Mouse (Mus musculus) liver, embryonic 11.5 days (tissue): ENCODE data around the gene Hecw2. TPM values are rescaled to one million over a fixed set of nuclear protein-coding genes. Genes with fewer than 3 reads are reported as not detected.

ENCODE experiments used
- ATAC-seq: fragments of 200-750 bp; cut with Nextera tagmentation; replicated peaks from 2 replicates; pipeline ENCODE4 v1.8.0; 2017; ENCODE audit warnings: moderate number of reproducible peaks, mild to moderate bottlenecking, moderate TSS enrichment, moderate library complexity; ENCODE audit not compliant: low FRiP score
- DNase-seq: peaks from one replicate; pipeline ENCODE4 v3.0.0-alpha.2; 2017; ENCODE audit warnings: low spot score
- H3K27ac ChIP-seq: fragments of 300-500 bp; sonication (generic); 2 replicates; pipeline ENCODE4 v1.5.1; 2014; ENCODE audit warnings: mild to moderate bottlenecking, low read depth, low read length, control low read depth
- H3K27me3 ChIP-seq: fragments of 300-500 bp; sonication (generic); replicated peaks from 2 replicates; pipeline ENCODE4 v1.6.1; 2014; ENCODE audit warnings: low read length, mixed read lengths; ENCODE audit not compliant: control insufficient read depth, insufficient read depth
- H3K36me3 ChIP-seq: fragments of 300-500 bp; sonication (generic); 2 replicates; pipeline ENCODE4 v1.6.1; 2014; ENCODE audit warnings: mild to moderate bottlenecking, low read length, moderate library complexity, mixed read lengths; ENCODE audit not compliant: control insufficient read depth, insufficient read depth
- H3K4me1 ChIP-seq: fragments of 300-500 bp; sonication (generic); replicated peaks from 2 replicates; pipeline ENCODE4 v1.6.1; 2014; ENCODE audit warnings: low read length, mixed read lengths; ENCODE audit not compliant: control insufficient read depth, insufficient read depth
- H3K4me2 ChIP-seq: fragments of 300-500 bp; sonication (generic); 2 replicates; pipeline ENCODE4 v1.6.1; 2014; ENCODE audit warnings: mild to moderate bottlenecking, control low read depth, moderate library complexity
- H3K4me3 ChIP-seq: fragments of 300-500 bp; sonication (generic); 2 replicates; pipeline ENCODE4 v1.5.1; 2014; ENCODE audit warnings: low read depth, low read length, control low read depth
- H3K9ac ChIP-seq: fragments of 300-500 bp; sonication (generic); 2 replicates; pipeline ENCODE4 v1.6.1; 2014; ENCODE audit warnings: low read depth, low read length, control low read depth
- H3K9me3 ChIP-seq: fragments of 300-500 bp; sonication (generic); 2 replicates; pipeline ENCODE4 v1.6.1; 2016; ENCODE audit warnings: low read length, inconsistent platforms, mixed read lengths; ENCODE audit not compliant: control insufficient read depth
- WGBS: fragments of 180-500 bp; shearing (Covaris S2); extraction: QIAGEN DNeasy Blood & Tissue Kit; methylation state at CpG from one replicate; pipeline ENCODE4 v1.1.7; 2014; 5-methylcytosine and 5-hydroxymethylcytosine counted together
- polyA plus RNA-seq: library from polyadenylated mRNA; unstranded; fragments of >200 nt; fragmentation: Nextera tagmentation; extraction: Ambion mirVana; gene quantifications from 2 replicates; pipeline ENCODE4 v1.2.1, GENCODE M21; 2014

Gene Hecw2
- polyA plus RNA-seq, 1 experiment from 2014 or later = 1.8 TPM

GRCm38 (mm10) chr1:54122551-54122950, 72.4 kb downstream of the Hecw2 start:
- DNase-seq = no peak

GRCm38 (mm10) chr1:54121071-54121730, 73.8 kb downstream of the Hecw2 start:
- H3K36me3 ChIP-seq = no peaks in the 10 kb centered on the region
- H3K4me1 ChIP-seq = no peaks in the 10 kb centered on the region
- H3K9ac ChIP-seq = no peak overlapping the region
- H3K27ac ChIP-seq = no peak overlapping the region
- H3K4me3 ChIP-seq = no peak overlapping the region
- 83% methylated on average over 5 of the region's 5 CpGs for WGBS
- H3K27me3 ChIP-seq = no peaks in the 10 kb centered on the region
- ATAC-seq (no peak), DNase-seq (no peak)
- no peak overlapping the region for H3K4me2 ChIP-seq
- H3K9me3 ChIP-seq = no peaks in the 10 kb centered on the region

More at GRCm38 (mm10) chr1:54122551-54122950, 72.4 kb downstream of the Hecw2 start:
- Histone ChIP-seq H3K4me2 (no peak overlapping the region), H3K4me3 (no peak overlapping the region), H3K4me1 (no peaks in the 10 kb centered on the region), H3K9me3 (no peaks in the 10 kb centered on the region), H3K27me3 (no peaks in the 10 kb centered on the region), H3K27ac (no peak overlapping the region), H3K9ac (no peak overlapping the region), H3K36me3 (no peaks in the 10 kb centered on the region)
- ATAC-seq = no peak
- 87% methylated on average over 2 of the region's 2 CpGs for WGBS

- no peaks in the 10 kb centered on the region for H3K36me3 ChIP-seq
- 74% methylated on average over 9 of the region's 9 CpGs for WGBS
- no peak for ATAC-seq
Observed at GRCm38 (mm10) chr1:54119638-54120320, 75.2 kb downstream of the Hecw2 start.

GRCm38 (mm10) chr1:54118342-54118973, 76.5 kb downstream of the Hecw2 start:
- Histone ChIP-seq H3K27me3 (no peaks in the 10 kb centered on the region), H3K27ac (no peak overlapping the region), H3K36me3 (no peaks in the 10 kb centered on the region), H3K9ac (no peak overlapping the region), H3K4me3 (no peak overlapping the region), H3K4me1 (no peaks in the 10 kb centered on the region), H3K4me2 (no peak overlapping the region), H3K9me3 (no peaks in the 10 kb centered on the region)
- DNase-seq (no peak), ATAC-seq (no peak)
- WGBS = 76% methylated on average over 8 of the region's 8 CpGs

More at GRCm38 (mm10) chr1:54119638-54120320, 75.2 kb downstream of the Hecw2 start:
- no peak overlapping the region for H3K4me2 ChIP-seq
- H3K27ac ChIP-seq = no peak overlapping the region
- no peaks in the 10 kb centered on the region for H3K4me1 ChIP-seq
- no peak overlapping the region for H3K4me3 ChIP-seq
- H3K9me3 ChIP-seq = no peaks in the 10 kb centered on the region
- no peak overlapping the region for H3K9ac ChIP-seq
- no peak for DNase-seq
- H3K27me3 ChIP-seq = no peaks in the 10 kb centered on the region

DNA sequence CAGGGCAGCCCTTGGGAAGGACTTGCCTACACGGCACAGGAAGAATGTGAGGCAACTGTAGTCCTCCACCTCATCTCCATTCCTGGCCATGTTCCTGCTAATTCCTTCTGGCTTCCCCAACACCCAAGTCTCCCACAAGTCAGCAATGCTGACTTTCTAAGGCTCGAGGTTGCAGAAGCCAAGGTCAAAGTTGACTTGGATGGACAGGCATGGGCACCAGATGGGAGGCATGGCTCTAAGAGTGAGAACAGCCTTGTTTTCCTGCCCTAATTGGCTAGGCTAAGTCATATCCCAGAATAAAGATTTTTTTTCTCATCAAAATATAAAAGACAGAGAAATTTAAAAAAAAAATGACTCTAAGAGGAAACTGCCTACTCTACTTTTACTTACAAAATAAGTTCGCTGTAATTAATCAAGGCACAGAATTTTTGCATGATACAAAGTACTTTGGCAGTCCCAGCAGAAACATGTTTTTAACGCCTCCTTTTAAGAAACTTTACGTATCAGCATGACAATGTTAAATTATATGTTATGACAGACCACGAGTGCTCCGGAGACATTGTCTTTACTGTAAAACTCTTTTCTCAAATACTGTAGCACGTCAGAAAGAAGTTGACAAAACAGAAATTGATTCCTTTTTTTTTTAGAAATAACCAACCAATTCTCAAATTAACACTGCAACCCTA, 83.9 kb downstream of the Hecw2 start:
- no peak for DNase-seq
- H3K9ac ChIP-seq = no peak overlapping the region
- H3K4me3 ChIP-seq = no peak overlapping the region
- H3K9me3 ChIP-seq = no peaks in the 10 kb centered on the region
- H3K4me1 ChIP-seq = no peaks in the 10 kb centered on the region
- WGBS = 79% methylated on average over 8 of the region's 8 CpGs
- H3K27ac ChIP-seq = no peak overlapping the region
- no peak overlapping the region for H3K4me2 ChIP-seq
- H3K36me3 ChIP-seq = no peaks in the 10 kb centered on the region
- no peaks in the 10 kb centered on the region for H3K27me3 ChIP-seq
- ATAC-seq = no peak

DNA sequence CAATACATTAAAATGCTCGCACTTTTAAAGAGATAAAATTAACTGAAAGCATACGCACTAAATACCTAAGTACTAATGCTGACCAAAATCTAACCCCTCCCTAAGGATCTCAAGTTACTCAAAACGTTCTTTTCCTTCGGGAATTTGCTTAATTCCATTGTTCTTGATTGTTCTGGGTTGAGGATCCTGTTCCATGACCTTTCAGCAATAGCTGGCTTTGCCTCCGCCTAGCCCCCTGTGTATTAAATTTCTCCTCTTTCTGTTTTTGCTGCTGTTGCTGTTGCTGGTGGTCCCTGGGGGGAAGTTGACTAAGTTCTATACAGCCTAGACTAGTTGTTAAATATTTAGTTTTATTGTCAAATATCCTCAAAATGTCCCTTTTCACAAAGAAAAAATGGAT, 85.7 kb downstream of the Hecw2 start:
- Histone ChIP-seq H3K4me2 (no peak overlapping the region), H3K9me3 (no peaks in the 10 kb centered on the region), H3K27me3 (no peaks in the 10 kb centered on the region), H3K27ac (no peak overlapping the region), H3K9ac (no peak overlapping the region), H3K36me3 (no peaks in the 10 kb centered on the region), H3K4me1 (no peaks in the 10 kb centered on the region), H3K4me3 (no peak overlapping the region)
- DNase-seq (no peak), ATAC-seq (no peak)
- WGBS = 67% methylated on average over 5 of the region's 5 CpGs

DNA sequence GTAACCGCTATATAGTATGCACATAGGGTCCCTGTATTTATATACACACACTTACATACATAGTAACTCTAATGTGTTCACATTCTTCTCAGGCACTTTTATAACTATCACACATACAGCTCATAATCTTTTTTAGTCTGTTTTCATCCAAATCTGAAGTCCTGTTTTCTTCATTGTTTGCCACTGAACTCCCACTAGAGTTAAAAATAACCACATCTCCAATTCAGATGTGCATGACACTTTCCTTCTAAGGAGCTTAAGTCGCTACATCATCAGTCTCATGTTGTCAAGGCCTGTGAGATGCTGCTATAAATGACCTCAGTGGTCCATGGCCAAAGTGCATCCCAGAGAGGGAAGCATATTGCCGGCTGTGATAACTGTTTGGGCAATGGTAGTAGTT, 88.2 kb downstream of the Hecw2 start:
- Histone ChIP-seq H3K9me3 (no peaks in the 10 kb centered on the region), H3K27ac (no peak overlapping the region), H3K9ac (no peak overlapping the region), H3K4me1 (no peaks in the 10 kb centered on the region), H3K4me3 (no peak overlapping the region), H3K4me2 (no peak overlapping the region), H3K36me3 (no peaks in the 10 kb centered on the region), H3K27me3 (no peaks in the 10 kb centered on the region)
- DNase-seq = no peak
- 84% methylated on average over 3 of the region's 3 CpGs for WGBS
- ATAC-seq = no peak

GRCm38 (mm10) chr1:54079708-54080107, 115.3 kb downstream of the Hecw2 start:
- Histone ChIP-seq H3K4me2 (no peak overlapping the region), H3K27ac (no peak overlapping the region), H3K9ac (no peak overlapping the region), H3K36me3 (no peaks in the 10 kb centered on the region), H3K4me3 (no peak overlapping the region), H3K4me1 (no peaks in the 10 kb centered on the region), H3K27me3 (no peaks in the 10 kb centered on the region), H3K9me3 (no peaks in the 10 kb centered on the region)
- 74% methylated on average over 3 of the region's 3 CpGs for WGBS
- no peak for DNase-seq
- ATAC-seq = no peak
